Mouse (Mus musculus): ENCODE measurements around the gene Pigm.

Gene Pigm

DNA sequence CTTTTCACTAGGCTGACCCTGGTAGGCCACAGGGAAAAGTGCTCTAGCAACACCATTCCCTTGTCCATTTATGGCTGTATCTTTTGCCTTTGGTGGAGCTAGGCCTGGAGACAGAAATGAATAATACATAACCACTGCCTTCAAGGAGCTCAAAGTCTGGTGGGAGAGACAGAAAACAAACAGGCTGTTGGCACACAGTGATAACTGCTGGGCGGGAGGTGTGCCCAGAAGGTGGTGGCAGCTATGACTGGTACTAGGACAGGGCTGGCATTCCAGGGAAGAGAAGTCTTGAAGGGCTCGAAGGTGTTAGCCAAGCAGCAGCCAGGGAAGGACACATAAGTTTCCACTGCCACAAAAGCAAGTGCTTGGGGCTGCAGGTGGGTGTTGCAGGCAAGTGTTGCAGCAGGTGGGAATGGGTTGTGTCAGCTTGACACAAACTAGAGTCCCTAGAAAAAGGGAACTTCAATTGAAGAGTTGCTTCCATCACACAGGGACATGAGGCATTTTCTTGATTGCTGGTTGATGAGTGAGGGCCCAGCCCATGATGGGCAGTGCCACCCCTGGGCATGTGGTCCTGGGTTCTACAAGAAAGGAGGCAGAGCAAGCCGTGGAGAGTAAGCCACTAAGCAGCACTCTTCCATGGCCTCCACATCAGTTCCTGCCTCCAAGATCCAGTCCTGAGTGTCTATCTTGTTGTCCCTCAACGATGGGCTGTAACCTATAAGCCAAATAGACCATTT is 37.3 kb downstream of the Pigm start:
- DNase-seq (ENCODE audit: low spot score) = no peak

- no peak for DNase-seq (ENCODE audit: low spot score)
Observed at GRCm38 (mm10) chr1:172414231-172414585, 37.9 kb downstream of the Pigm start.

DNA sequence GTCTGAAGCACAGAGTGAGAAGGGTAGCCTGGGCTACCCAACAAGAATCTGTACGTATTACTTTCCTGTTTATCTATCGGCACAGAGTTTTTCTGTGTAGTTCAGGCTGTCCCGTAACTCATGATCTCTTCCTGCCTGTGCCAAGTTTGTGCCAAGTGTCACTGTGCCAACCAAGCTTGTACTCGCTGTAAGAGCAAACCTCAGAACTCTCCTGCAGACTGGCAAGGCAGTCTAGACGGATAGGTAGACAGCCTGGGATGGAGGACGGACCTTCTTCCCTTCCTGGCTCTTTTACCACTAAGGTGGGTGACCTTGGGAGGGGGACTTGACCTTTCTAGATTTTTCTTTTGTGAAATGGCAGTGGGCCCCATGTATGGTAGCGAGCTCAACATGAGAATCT is 38.7 kb downstream of the Pigm start:
- DNase-seq (ENCODE audit: low spot score) = no peak

DNA sequence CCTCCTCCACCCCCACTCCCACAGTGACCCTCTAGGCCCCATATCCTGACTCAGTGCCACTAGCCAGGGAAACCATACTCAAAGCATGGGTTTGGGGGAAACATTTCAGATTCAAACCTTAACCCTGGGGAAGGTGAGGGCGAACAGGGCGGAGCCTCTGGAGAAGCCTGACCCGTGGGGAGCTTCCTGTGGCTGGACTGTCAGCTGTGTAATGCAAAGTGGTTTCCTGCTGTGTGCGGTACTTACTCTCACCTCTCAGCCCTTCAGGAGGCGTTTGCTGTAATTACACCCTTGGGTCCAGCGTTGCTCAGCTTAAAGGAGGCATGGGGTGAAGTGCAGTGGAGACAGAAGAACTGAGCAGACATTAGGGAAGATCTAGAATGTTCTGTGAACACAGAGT is 41.8 kb downstream of the Pigm start:
- no peak for DNase-seq (ENCODE audit: low spot score)

GRCm38 (mm10) chr1:172418642-172419041 is 42.3 kb downstream of the Pigm start:
- no peak for DNase-seq (ENCODE audit: low spot score)

GRCm38 (mm10) chr1:172420181-172420580 is 43.8 kb downstream of the Pigm start:
- DNase-seq (ENCODE audit: low spot score) = no peak

- DNase-seq (ENCODE audit: low spot score) = peak; percentile 17
Observed at GRCm38 (mm10) chr1:172423393-172423792, 47.0 kb downstream of the Pigm start.

GRCm38 (mm10) chr1:172426419-172426818 is 50.1 kb downstream of the Pigm start:
- DNase-seq (ENCODE audit: low spot score) = no peak

DNA sequence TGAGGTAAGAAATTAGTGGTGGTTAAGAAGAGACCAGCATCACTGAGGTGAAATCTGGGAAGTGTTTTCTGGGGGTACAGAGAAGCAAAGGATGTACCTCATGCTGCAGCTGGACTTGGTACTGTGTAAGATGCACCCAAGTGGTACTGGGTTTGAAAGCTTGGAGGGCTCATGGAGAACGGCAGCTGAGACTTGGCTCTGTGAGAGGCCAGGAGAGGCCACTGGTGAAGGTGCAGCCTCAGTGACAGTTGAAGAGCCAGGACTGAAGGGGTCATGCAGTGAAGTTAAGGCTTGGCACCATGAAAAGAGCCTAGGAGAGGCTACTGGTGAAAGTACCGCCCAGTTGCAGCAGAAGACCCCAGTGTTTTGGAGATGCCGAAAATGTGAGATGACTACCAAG is 51.5 kb downstream of the Pigm start:
- DNase-seq (ENCODE audit: low spot score) = no peak

DNA sequence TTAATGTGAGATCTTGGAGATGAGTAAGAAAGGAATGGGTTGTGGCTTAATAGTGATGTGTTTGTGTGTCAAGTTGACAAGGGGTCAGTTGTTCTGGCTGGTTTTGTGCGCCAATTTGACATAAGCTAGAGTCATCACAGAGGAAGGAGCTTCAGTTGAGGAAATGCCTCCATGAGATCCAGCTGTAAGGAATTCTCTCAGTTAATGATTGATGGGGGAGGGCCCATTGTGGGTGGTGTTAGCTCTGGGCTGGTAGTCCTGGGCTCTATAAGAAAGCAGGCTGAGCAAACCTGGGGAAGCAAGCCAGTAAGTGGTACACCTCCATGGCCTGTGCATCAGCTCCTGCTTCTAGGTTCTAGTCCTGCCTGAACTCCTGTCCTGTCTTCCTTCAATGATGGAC is 52.3 kb downstream of the Pigm start:
- DNase-seq (ENCODE audit: low spot score) = no peak

DNA sequence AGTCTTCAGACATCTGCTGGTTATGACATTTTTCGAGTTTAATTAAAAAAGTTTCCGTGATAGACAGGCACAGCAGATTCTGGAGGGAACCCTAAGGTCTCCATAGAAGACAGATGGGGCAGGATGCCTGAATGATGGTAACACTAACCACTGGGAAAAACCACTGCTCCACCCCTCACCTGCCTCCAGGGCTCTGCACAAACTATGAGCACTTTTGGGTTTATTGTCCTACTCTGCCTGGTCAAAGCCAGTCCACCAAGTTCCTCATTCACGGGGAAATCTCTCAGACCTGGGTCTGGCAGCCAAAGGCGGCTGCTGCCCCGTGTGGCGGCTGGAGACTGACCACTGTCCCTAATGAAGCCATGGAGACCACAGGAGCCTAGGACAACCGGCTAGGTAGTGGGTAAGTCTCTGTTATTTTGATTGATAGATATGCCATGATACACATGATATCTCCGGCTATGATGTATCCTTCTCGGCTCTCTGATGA is 54.4 kb downstream of the Pigm start:
- no peak for DNase-seq (ENCODE audit: low spot score)

GRCm38 (mm10) chr1:172431836-172432586 is 55.7 kb downstream of the Pigm start:
- peak; percentile 36 for DNase-seq (ENCODE audit: low spot score)

DNA sequence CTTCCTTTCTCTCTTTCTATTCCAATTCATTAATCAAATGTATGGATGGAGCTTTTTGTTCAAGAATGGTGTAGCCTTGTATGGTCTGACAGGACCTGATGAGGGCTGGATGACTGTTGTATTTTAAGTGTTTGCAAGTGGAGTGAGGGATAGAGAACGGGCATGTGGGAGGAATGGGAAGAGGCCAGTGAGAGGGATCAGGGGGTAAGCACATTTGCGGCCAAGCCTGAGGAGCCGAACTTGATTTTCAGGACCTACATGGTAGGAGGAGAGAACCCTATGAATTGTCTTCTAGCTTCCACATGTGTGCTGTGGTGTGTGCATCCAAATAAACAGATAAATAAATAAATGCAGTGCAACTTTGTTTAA is 56.2 kb downstream of the Pigm start:
- no peak for DNase-seq (ENCODE audit: low spot score)

DNA sequence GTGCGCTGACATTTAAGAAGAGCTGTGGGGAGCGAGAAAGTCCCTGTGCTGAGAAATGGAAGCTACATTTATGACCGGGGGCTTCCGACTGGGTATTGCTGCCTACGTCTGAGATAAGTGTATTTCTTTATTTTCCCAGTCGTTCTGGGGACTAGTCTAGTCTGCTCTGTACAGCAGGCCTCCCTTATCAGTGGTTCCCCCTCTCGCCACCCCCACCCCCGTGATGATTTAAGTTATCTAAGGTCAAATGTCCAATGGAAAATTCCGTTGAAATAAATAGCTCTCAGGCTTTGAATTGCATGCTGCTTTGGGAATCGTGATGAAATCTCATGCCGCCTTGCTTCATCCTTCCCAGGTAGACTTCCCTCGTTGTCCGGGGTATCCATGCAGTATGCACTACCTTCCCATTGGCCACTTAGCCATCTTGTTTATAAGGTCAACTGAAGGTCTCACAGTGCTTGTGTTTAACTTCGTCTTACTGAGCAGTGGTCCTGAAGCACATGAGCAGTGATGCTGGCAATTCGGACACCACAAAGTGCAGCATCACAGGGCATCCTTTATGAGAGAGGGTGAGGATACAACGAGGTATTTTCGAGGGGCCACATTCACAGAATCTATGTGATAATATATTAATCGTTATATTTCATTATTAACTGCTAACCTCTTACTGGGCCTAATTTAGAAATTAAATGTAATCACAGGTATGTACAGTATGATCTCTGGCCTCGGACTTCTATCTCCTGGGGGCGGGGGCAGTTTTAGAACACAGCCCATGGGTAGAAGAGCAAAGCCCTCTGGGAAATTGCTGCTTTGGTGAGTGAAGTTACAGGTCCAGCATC is 56.9 kb downstream of the Pigm start:
- no peak for DNase-seq (ENCODE audit: low spot score)
